Mouse (Mus musculus) spleen, postnatal 4 days (tissue): Measurements from ENCODE around the gene Mcm8.

Experiments used
- DNase-seq, 2 experiments: peaks; one replicate each; pipeline ENCODE4 v3.0.0; 2022; ENCODE audit warnings: low spot score in 2 of 2

The Mcm8 gene

DNA sequence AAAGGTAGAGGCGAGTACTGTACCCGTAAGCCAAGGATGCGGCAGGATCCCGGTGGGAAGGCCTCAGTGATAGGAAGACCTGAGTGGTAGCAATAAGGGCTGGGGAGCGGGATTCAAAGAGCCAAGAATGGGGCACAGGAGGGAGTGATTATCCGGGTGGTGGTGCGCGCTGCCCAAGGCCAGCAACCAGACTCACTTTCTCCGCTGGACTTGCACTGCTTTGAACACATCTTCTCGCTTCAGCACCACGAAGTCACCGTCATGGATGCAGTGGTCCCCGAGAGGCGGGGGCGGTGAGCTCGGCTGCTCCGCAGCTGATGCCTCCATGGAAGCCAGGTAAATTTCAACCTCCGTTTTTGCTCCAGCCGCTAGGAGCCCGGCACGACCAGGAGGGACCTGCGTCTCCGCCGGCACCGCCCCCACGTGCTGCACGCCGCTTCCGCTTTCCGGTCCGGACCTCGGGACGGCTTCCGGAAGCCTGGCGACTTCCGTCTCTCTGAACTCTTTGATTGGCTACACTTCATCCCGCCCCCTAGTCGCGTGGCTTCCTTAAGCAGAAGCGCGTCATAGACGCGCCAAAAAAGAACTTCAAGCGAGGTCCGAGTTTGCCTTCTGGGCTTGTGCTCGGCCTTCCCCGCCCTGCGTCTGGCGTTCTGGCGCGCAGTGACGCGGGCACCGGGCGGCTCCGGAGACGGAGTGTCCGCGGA, at the start of gene Mcm8, which contains the start of gene Trmt6:
Gene Mcm8 (plus strand): TSS at position 534 of the 707 bp plus-strand sequence.
Gene Trmt6 (minus strand): TSS at position 448 of the 707 bp plus-strand sequence.
- DNase-seq, result peak; percentile 87 to 93

- DNase-seq, result no peak
Observed at GRCm38 (mm10) chr2:132770822-132771221, 45.1 kb upstream of the Mcm8 start.

DNA sequence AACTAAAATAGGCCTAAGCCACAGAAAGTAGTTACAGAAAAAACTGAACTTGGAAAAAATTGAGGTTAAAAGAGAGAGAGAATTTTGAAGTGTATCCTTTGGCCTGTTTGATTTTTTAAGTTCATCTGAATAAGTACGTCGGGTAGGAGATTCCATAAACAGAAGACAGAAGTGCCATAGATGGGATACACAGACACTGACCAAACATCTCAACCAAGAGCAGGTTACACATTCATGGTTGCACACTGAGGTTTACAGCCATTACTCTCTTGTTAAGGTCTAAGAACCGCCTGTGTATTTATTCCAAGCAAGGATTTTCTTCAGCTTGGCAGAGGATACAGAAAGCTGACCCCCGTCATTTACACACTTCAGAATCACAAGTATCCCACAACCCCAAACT, 35.0 kb upstream of the Mcm8 start, which contains the start of gene Chgb:
Gene Chgb (plus strand): TSS at position 301 of the 400 bp plus-strand sequence.
- DNase-seq, result no peak

DNA sequence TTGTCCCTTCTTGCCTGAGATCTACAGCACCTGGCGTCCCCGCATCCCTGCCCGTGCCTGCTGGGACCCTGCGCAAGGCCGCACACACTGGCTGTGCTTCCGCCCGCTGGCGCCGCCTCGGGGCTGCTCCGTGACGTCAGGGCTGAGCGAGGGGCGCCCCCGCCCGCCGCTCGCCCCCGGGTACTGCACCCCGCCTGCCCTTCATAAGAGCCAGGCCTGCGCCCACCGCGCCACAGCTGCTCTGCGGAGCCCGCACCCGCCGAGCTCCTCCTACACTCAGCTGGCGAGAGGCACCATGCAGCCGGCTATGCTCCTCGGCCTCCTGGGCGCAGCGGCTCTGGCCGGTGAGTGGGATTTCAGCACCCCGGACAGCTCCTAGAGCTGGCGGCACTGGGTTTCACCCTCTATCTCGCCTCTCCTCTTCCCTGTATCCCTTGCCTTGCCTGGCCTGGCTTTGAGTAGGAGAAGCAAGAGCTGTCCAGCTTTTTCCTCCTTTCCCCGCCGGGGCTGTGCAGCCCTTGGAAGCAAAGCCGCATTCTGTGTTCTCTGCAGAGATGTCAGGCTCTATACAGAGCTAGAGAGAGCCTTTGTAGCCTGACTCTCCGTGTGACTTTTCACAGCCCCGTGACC, 34.4 kb upstream of the Mcm8 start:
- peak; percentile 71 to 90 for DNase-seq

DNA sequence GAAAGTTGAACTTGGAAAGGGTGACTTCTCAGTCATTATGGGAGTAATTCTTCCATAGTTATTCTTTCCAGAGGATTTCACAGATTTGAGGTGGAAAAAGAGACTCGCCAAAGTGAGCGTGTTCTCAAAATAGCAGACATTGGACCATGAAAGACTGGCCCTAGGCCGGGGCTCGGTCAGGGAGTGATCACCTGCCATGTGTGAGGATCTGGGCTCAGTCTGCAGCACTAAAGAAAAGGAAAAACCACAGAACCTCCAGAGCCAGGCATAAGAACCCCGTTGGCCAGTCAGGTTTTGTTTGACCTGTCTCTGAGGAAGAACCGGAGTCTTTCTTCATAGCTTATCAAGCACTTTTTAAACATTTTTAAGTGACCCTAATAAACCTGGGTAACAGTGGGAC, 31.9 kb upstream of the Mcm8 start:
- no peak for DNase-seq

- DNase-seq, result no peak
Observed at GRCm38 (mm10) chr2:132793441-132794203, 22.3 kb upstream of the Mcm8 start.

DNA sequence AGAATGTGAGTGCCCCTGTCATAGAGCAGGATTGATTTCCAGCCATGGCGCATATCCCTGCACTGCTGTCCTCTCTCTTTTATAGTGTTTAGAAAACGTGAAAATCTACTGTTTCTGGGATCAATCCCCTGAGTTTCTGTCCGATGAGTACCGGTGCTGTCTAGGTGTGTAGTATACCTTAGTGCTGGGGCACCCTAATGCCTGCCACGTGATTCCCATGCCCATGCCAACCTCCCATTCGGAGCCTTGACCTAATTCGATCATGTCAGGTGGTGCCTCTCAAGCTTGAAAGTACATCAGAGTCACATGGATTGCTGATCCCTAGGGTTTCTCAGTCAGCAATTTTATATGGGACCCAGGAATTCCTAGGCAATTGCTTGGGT, 21.7 kb upstream of the Mcm8 start:
- no peak for DNase-seq

DNA sequence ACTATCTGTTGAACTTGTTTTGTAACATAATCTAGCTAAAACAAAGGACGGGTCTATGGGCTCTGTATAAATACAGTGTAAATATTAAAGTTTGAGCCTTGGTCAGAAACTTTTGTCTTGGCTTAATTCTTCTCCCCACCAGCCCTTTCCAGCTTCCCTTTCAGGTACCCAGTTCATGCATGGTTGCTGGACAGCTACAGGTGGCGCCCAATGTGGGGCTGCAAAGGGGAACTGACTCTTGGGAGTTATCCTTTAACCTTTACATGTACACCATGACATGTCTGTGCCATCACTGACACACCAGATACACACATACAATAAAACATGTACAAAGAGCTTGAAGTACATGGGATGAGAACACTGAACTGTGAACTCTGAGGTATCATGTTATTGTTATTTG, 13.0 kb upstream of the Mcm8 start:
- DNase-seq, result no peak

- DNase-seq, result no peak
Observed at GRCm38 (mm10) chr2:132841071-132841470, 25.1 kb downstream of the Mcm8 start.

DNA sequence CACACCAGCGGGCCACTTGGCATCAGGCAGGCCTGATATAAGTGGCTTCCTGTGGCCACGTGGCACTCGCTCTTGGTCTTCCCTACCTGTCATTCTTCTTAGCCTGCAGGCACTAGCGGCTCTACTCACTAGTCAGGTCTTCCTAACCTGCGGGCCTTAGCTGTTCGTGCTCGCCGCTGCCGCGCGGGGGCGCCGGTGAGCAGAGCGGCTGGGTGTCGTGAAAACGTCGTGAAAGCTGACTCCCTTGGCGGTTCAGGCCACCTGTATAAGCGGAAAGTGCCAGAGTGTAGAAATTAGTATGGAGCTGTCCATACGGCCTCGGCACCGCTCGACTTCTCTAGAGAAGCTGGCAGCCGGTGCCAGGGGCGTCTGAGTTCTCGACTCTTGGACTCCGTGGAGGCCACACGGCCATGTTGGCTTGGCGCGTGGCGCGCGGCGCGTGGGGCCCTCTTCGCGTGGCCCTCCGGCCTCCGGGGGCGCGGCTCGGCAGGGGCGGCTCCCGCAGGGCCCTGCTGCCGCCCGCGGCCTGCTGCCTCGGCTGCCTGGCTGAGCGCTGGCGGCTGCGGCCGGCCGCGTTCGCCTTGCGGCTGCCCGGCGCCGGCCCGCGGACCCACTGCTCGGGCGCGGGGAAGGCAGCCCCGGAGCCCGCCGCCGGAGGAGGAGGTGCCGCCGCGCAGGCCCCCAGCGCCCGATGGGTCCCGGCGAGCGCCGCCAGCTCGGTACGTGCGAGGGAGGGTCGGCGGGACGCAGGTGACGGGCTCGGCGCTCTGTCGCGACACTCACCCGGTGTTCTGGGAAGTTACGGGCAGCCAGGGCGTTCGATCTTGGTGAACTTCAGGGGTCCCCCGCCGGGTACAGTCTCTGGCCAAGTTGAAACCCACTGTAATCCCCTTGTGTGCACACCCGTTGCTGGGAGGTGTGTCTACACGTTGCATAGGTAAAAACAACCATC, 30.7 kb downstream of the Mcm8 start, which contains the start of gene Crls1:
Gene Crls1 (plus strand): TSS at position 260 of the 952 bp plus-strand sequence.
- DNase-seq, result peak; percentile 96 to 99

GRCm38 (mm10) chr2:132847581-132847980, 31.6 kb downstream of the Mcm8 start:
- no peak for DNase-seq

- DNase-seq, result no peak
Observed at GRCm38 (mm10) chr2:132848361-132848760, 32.4 kb downstream of the Mcm8 start.

DNA sequence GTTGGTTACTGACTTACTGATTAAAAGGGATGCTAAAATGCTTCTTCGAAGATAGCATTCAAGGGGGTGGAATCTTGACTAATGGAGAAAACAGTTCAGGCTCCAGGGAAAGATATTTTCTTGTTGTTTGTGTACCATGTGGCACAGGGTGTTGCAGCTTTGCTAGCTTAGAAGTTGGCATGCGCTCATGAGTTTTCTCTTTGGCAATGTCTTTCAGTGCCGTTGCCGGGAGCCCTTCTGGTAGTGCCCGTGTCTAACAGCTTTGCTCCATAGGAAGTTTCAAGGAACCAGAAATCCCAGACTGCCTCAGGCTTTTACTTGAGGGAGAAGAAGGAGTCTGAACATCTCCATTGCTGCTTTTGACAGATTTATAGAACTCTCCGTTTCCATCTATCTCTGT, 33.2 kb downstream of the Mcm8 start:
- DNase-seq, result no peak

DNA sequence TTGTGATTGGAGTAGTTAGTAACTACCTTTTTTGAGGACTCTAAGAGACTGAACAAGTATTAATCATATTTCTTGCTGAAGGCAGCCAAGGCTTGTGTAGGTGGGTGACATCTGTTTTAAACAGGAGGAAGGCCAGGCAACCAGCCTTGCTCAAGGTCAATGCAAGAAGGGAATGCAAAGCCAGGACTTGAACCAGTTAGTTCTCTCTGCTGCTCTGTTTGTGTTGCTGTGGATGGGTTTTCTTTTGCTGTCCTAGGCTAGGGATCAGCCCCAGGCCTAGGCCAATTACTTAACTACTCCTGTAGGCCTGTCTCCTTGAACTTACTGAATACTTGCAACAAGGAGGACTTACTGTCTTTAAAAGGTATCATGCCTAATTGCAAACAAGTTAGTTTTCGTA, 37.1 kb downstream of the Mcm8 start:
- no peak for DNase-seq

- no peak for DNase-seq
Observed at GRCm38 (mm10) chr2:132856333-132856732, 40.4 kb downstream of the Mcm8 start.

GRCm38 (mm10) chr2:132860435-132860834, 44.5 kb downstream of the Mcm8 start:
- DNase-seq, result no peak

DNA sequence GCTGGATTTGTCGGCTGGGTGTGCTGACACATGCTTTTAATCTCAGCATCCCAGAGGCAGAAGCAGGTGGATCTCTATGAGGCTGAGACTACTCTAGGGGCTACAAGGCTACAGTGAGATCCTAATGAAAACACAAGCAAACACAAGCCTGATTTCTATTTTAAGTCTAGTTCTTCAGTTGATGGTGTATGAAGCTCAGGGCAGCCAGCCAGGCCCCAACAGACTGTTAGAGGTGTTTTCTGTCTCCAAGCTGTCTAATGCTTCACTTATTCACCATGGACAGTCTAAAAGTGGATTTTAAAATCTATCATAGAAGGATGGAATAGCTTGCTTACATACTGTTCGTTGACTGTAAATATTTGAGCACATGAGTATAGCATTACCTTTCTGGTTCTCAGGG, 45.5 kb downstream of the Mcm8 start:
- no peak for DNase-seq

GRCm38 (mm10) chr2:132863325-132863724, 47.4 kb downstream of the Mcm8 start:
- no peak for DNase-seq

DNA sequence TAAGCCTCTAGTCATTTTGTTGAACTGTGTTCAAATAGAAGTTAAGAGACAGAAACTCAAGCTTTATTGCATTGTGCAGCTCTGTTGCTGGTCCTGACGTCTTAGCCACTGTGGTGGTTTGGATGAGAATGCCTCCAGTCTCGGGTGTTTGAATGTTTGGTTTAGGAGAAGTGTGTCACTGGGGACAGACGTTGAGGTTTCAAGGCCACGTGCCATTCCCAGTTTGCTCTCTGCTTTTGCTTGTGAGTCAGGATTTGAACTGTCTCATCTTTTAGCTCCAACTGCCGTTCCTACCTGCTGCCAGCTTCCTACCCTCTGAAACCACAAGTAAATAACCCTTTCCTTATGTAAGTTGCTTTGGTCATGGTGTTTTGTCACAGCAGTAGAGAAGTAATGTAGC, 51.6 kb downstream of the Mcm8 start:
- peak in 1 of 2 experiments; percentile 43 for DNase-seq

GRCm38 (mm10) chr2:132869682-132870081, 53.7 kb downstream of the Mcm8 start:
- no peak for DNase-seq

DNA sequence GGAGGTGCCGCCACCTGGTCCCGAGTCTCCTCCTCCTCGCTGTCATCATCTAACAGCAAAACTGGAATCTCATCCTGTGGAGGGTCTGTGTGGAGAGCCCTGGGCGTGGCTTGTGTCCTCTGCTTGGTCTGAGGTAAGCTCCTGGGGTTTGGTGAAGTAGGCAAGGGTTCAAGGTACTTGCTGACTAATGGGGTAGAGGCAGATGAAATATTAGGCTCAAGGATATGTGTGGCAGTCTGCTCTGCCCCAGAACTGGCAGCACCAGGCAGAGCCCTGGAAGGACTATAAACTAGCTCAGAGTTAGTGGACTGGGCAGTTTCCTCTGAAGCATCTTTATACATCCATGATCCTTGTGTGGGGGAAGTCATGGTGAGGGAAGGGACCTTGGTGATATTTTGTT, 54.3 kb downstream of the Mcm8 start:
- DNase-seq, result no peak
